Mouse (Mus musculus): Measurements from ENCODE around the gene Gm34653.
"Not testable (repeated sequence)": the region's sequence is repeated elsewhere in the genome, so short reads cannot be mapped to it uniquely, and the experiment has no call there.

The Gm34653 gene

GRCm38 (mm10) chr2:34832766-34833457 is at the start of gene Gm34653:
Gm34653 (plus strand) TSS chr2:34833007.
- not testable (repeated sequence) for DNase-seq

DNA sequence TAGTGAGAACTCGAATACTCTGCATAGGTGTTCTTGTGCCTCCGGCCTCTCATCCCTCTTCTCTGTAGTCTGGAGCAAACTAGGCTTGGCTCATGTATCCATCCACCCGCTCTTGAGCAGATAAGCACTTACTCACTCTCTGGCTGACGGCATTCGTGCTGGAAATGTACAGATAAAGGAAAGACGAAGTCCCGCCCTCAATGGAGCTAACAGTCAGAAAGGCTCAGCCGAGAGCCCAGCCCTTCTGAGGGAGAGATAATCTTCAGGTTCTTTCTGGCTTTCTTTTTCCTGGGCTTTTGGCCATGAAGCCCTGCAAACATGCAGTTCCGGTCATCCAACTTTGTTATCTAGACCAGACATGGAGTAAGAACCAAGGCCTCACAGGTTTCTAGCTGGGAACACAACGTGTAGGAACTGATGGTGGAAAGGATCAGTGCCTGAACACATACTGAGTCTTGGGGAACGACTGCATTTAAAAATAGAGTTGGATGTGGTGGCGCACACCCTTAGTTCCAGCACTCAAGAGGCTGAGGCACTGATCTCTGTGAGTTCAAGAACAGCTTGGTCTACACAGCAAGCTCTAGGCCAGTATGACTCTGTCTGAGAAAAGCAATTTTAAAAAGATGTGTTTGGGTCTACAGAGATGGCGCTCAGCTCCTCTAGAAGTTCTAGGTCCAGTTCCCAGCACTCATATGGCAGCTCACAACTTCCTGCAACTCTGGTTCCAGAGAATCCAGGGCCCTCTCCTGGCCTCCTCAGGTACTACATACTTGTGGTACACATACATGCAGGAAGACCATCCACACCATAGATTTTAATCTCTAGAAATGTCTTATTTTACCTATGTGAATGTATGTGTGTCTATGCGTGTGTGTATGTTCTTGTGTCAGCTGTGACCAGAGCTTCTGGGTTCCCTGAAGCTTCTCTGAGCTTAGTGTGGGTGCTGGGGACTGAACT is 49.5 kb upstream of the Gm34653 start:
- no peak for DNase-seq

DNA sequence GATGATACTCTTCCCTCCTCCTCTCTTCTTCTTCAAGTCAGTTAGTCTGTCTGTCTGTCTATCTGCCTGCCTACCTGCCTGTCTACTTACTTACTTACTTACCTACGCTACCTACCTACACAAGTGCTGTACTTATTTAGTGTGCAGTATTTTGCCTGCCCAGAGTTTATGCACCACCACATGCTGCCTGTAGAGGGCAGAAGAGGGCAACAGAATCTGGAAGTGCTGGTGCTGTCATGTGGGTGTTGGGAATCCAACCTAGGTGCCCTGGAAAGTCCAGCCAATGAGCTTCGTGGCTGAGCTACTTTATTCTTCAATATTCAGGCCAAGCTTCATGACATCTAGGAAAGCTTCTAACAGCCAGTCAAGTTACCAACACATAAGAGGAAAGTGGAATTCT is 48.7 kb upstream of the Gm34653 start:
- peak; percentile 15 to 23 for DNase-seq

DNA sequence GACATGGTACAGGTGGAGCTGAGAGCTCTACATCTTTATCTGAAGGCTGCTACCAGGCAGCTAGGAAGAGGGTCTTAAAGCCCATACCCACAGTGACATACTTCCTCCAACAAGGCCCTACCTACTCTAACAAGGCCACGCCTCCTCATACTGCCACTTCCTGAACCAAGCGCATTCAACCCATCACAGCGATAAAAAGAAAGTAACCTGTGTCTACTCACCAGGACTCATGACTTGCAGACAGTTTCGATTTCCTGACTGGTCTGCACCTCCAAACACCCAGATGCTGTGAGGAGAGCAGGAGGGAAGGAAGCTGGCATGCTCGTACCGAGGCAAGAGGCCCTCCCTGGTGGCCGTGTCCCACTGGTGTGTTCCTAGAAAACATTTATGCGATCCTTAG is 42.5 kb upstream of the Gm34653 start:
- peak; percentile 42 to 71 for DNase-seq

DNA sequence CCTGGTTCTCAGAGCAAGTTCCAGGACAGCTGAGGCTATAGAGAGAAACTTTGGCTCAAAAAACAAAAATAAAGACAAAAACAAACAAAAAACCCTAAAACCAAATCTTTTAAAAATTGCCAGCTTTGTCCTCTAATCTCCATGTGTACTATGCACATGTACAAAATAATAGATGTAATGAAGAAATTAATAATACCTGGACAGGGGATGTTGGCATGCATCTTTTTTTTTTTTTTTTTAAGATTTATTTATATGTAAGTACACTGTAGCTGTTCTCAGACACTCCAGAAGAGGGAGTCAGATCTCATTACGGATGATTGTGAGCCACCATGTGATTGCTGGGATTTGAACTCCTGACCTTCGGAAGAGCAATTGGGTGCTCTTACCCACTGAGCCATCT is 40.3 kb upstream of the Gm34653 start:
- not testable (repeated sequence) for DNase-seq

DNA sequence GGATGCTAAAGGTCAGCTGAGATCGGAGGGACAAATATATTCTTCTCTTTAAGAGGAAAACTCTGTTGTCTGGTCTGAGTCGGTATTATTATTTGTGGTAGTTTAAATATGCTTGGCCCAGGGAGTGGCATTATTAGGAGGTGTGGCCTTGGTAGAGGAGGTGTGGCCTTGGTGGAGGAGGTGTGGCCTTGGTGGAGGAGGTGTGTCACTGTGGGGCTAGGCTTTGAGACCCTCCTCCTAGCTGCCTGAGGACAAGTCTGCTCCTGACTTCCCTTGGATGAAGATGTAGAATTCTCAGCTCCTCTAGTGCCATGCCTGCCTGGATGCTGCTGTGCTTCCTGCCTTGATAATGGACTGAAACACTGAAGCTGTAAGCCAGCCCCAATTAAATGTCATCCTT is 38.3 kb upstream of the Gm34653 start:
- DNase-seq = no peak

DNA sequence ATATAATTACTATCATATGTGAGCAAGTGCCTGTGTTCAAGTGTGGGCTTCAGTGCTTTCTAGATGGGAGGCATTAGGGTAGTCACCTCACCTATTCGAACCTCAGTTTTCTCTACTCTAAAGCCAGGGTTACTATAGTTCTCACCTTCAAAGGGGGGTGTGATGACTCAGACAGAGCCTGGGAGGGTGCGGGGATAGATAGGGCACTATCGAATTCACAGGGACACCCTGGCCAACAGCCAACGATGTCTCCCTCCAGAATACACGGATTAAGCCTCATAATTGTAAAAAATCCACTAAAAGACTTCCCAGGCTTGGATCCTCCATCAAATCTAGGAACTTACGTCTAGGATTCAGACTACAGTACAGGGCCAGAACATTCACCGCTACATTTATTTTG is 37.4 kb upstream of the Gm34653 start:
- no peak for DNase-seq

DNA sequence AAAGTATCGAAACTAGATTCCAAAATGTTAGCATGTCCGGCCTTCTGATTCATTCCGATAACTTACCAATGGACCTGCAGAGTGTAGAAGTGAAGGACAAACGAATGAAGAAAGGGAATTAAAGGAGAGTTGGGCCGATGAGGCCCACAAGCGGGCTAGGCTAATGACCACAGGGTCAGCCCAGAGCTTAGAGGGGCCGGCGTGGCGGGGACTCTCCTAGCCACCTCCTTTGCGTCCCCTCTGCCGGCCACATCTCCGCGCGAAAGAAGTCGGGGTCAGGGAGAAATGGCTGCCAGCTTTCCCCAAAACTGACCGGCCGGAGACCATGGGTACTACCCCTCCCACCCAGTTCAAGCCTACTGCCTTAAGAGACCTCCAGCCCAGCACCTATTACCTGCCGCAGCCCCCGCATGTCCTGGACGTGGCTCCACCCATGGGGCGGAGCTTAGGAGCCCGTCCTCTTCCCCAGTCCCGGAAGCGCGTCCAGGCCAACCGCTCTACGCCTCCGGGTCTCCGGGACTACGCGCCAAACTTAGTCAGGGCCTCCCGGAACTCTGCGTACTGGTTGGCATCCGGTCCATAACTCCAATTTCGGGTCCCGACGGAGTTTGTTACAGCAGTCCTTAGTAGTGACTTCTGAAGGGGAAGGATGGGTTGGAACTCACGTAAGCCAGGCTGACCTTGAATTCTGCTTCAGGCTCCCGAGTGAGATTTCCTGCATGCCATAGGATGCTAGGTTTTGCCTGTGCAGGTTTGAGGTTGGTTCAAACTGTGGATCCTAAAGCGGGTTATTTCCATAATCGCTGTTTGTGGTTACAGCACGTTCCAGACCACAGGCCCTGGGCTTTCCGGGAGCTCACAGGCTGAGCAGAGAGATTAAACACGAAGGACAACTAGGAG is 33.2 kb upstream of the Gm34653 start, which contains the start of gene Rabepk:
Gene Rabepk (minus strand): TSS at position 556 of the 900 bp plus-strand sequence.
- DNase-seq = peak; percentile 80 to 86

GRCm38 (mm10) chr2:34800371-34800770 is 32.4 kb upstream of the Gm34653 start:
- DNase-seq = no peak

- peak; percentile 94 to 97 for DNase-seq
Measured at GRCm38 (mm10) chr2:34801516-34802482, 31.0 kb upstream of the Gm34653 start.

- DNase-seq = peak; percentile 18 to 51
Measured at GRCm38 (mm10) chr2:34802565-34803245, 30.1 kb upstream of the Gm34653 start.

- no peak for DNase-seq
Measured at GRCm38 (mm10) chr2:34803746-34804145, 29.1 kb upstream of the Gm34653 start.

GRCm38 (mm10) chr2:34804172-34804571 is 28.6 kb upstream of the Gm34653 start:
- no peak for DNase-seq

- no peak for DNase-seq
Measured at GRCm38 (mm10) chr2:34804815-34805214, 28.0 kb upstream of the Gm34653 start.

DNA sequence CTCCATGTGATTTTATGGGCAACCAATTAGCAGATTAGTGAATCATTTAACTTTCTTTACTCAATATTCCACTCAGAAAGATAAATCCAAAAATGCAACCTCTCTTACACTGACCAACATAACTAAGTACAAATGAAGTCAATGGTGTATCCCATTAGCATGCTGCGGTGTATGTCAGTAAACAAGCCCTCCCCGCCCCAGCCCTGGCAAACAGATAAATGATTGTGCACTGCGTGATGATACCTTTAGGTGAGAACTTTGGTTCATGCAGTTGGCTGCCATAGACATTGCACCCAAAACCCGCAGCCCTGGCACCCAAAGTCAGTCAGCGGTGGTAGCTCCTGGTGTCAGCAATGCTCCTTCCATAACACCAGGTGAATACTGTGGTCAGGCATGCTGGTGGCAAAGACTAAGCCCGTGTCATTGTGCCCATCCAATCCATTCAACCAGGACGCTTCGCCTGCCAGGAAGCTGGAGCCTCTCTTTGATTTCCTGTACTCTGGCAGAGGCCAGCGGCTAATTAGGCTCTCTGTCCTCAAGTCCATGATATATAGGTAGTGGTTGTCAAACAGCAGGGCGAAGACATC is 27.4 kb upstream of the Gm34653 start:
- no peak for DNase-seq

- no peak for DNase-seq
Measured at GRCm38 (mm10) chr2:34808057-34808456, 24.8 kb upstream of the Gm34653 start.

GRCm38 (mm10) chr2:34809568-34809967 is 23.2 kb upstream of the Gm34653 start:
- no peak for DNase-seq

DNA sequence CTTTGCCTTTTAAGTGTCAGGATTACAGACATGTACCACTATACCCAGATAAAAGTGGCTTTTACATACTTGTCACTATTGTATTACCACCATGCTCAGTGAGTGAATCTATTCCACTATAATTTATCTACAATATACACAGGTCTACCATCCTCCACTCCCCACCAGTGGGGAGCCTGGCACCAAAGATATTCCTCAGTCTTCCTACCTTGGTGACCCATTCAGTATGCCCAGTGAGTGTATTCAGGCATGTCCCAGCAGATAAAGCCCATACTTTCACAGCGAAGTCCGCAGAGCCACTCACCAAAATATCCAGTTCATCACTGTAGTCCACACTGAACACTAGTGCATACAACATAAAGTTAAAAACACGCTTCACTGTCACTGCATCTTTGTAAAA is 22.0 kb upstream of the Gm34653 start:
- DNase-seq = no peak

DNA sequence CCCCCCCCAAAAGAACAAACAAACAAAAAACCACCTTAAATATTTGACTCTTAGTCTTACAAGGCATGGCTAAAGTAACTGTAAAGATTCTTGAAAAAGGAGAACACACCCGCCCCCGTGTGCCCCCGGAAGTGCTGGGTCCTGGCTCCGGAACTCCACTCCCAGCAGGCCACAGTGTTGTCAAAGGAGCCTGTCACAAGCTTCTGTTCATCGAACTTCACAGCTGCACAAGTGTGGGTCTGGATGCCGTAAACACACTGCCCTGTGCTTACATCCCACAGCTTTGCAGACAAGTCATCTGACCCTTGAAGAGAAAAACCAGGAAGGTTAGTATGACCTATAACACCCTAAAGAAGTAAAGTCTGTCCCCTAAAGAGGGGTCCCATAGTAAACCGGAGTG is 20.1 kb upstream of the Gm34653 start:
- DNase-seq = no peak

- DNase-seq = not testable (repeated sequence)
Measured at GRCm38 (mm10) chr2:34815893-34816292, 16.9 kb upstream of the Gm34653 start.

Measured in thymus, adult 18-20 months (tissue).